Mouse (Mus musculus) embryonic fibroblast, embryonic 13.5 days (primary cell): ENCODE measurements around the gene Gm12216.

ENCODE experiments used
- CTCF ChIP-seq: IDR thresholded peaks from 2 replicates; pipeline ENCODE4 v1.5.1; 2011; ENCODE audit warnings: mild to moderate bottlenecking, control low read depth, low read length, moderate library complexity, borderline replicate concordance; ENCODE audit not compliant: insufficient read depth
- POLR2A ChIP-seq: IDR thresholded peaks from 2 replicates; pipeline ENCODE4 v1.6.1; 2011; ENCODE audit warnings: low read depth, mild to moderate bottlenecking, control low read depth, low read length, moderate library complexity

- no peak for TF ChIP-seq CTCF
- no peak for TF ChIP-seq POLR2A
Measured at GRCm38 (mm10) chr11:53809354-53809753, 49.7 kb downstream of the Gm12216 start.
